Mouse (Mus musculus): Measurements from ENCODE around the gene Allc. TPM values are rescaled to one million over a fixed set of nuclear protein-coding genes. Genes with fewer than 3 reads are reported as not detected.

The Allc gene
- polyA plus RNA-seq, 1 experiment: not detected

- no peak overlapping the region for H3K4me3 ChIP-seq
- TF ChIP-seq POLR2A (IDR thresholded peaks at IDR 0.05; ENCODE audit: insufficient read length, low read depth) (no peak), CEBPB (IDR thresholded peaks at IDR 0.05; ENCODE audit: insufficient read depth, poor library complexity, severe bottlenecking) (no peak), TCF12 (IDR thresholded peaks at IDR 0.05; ENCODE audit: insufficient read depth, poor library complexity, severe bottlenecking) (no peak), E2F4 (IDR thresholded peaks at IDR 0.05; ENCODE audit: insufficient read depth) (no peak), USF1 (IDR thresholded peaks at IDR 0.05; ENCODE audit: low read depth) (no peak), SRF (IDR thresholded peaks at IDR 0.05; ENCODE audit: control insufficient read depth, insufficient read length, low read depth) (no peak), MYOG (IDR thresholded peaks at IDR 0.05; ENCODE audit: control insufficient read depth in 1 of 3, insufficient read depth in 1 of 3, insufficient read length in 2 of 3, low read depth in 2 of 3) (no peak), REST (IDR thresholded peaks at IDR 0.05; ENCODE audit: insufficient read depth, insufficient read length) (no peak)
These were observed 19.9 kb upstream of the Allc start for GRCm38 (mm10) chr12:28602259-28602658.

GRCm38 (mm10) chr12:28598526-28598991, 16.2 kb upstream of the Allc start:
- TF ChIP-seq TCF12 (IDR thresholded peaks at IDR 0.05; ENCODE audit: insufficient read depth, poor library complexity, severe bottlenecking): no peak
- no peak for TF ChIP-seq E2F4 (IDR thresholded peaks at IDR 0.05; ENCODE audit: insufficient read depth)
- no peak for TF ChIP-seq REST (IDR thresholded peaks at IDR 0.05; ENCODE audit: insufficient read depth, insufficient read length)
- TF ChIP-seq POLR2AphosphoS2 (IDR thresholded peaks at IDR 0.05; ENCODE audit: insufficient read length, low read depth): no peak
- no peak for TF ChIP-seq MAX (IDR thresholded peaks at IDR 0.05; ENCODE audit: low read depth)
- H3K4me2 ChIP-seq (ENCODE audit: low read depth): no peak overlapping the region
- no peak overlapping the region for H3ac ChIP-seq (ENCODE audit: control insufficient read depth, insufficient read length)

More at GRCm38 (mm10) chr12:28602259-28602658, 19.9 kb upstream of the Allc start:
- no peak overlapping the region for H3ac ChIP-seq (ENCODE audit: control insufficient read depth, insufficient read length)
- peaks cover 22% of the 10 kb centered on the region for H3K27me3 ChIP-seq (ENCODE audit: control insufficient read depth, insufficient read depth, insufficient read length)
- H3K36me3 ChIP-seq (ENCODE audit: control insufficient read depth, insufficient read depth): no peaks in the 10 kb centered on the region
- no peaks in the 10 kb centered on the region for H3K79me2 ChIP-seq (ENCODE audit: control insufficient read depth, insufficient read depth)
- no peak overlapping the region for H3K4me2 ChIP-seq (ENCODE audit: low read depth)

DNA sequence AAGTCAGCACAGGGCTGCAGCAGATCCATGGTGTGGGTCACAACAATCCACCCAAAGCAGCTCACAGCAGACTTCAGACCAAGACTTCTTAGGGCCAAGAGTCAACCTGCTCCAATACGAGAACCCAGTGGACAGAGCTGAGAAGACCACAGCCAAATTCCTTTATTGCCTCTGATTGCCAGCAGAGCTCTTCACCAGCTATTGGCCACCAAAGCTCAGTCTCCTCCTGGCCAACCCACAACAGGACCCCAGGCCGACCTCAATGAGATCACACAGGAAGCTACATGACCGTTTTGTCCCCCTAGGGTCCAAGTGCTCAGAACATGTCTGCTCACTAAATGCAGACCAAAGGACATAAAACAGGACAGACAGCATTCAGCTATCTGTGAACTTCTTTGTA, 15.8 kb upstream of the Allc start:
- Histone ChIP-seq H3K79me2 (ENCODE audit: control insufficient read depth, insufficient read depth) (no peaks in the 10 kb centered on the region), H3K4me2 (ENCODE audit: low read depth) (no peak overlapping the region), H3K4me3 (no peak overlapping the region), H3K36me3 (ENCODE audit: control insufficient read depth, insufficient read depth) (no peaks in the 10 kb centered on the region), H3ac (ENCODE audit: control insufficient read depth, insufficient read length) (no peak overlapping the region), H3K27me3 (ENCODE audit: control insufficient read depth, insufficient read depth, insufficient read length) (peaks cover 18% of the 10 kb centered on the region)
- no peak for TF ChIP-seq MYOG (IDR thresholded peaks at IDR 0.05; ENCODE audit: control insufficient read depth in 1 of 3, insufficient read depth in 1 of 3, insufficient read length in 2 of 3, low read depth in 2 of 3)
- TF ChIP-seq E2F4 (IDR thresholded peaks at IDR 0.05; ENCODE audit: insufficient read depth): no peak
- no peak for TF ChIP-seq USF1 (IDR thresholded peaks at IDR 0.05; ENCODE audit: low read depth)
- no peak for TF ChIP-seq CEBPB (IDR thresholded peaks at IDR 0.05; ENCODE audit: insufficient read depth, poor library complexity, severe bottlenecking)
- TF ChIP-seq MAX (IDR thresholded peaks at IDR 0.05; ENCODE audit: low read depth): no peak
- no peak for TF ChIP-seq REST (IDR thresholded peaks at IDR 0.05; ENCODE audit: insufficient read depth, insufficient read length)

More at GRCm38 (mm10) chr12:28598526-28598991, 16.2 kb upstream of the Allc start:
- no peak overlapping the region for H3K4me3 ChIP-seq
- peaks cover 18% of the 10 kb centered on the region for H3K27me3 ChIP-seq (ENCODE audit: control insufficient read depth, insufficient read depth, insufficient read length)
- no peaks in the 10 kb centered on the region for H3K36me3 ChIP-seq (ENCODE audit: control insufficient read depth, insufficient read depth)
- H3K79me2 ChIP-seq (ENCODE audit: control insufficient read depth, insufficient read depth): no peaks in the 10 kb centered on the region

DNA sequence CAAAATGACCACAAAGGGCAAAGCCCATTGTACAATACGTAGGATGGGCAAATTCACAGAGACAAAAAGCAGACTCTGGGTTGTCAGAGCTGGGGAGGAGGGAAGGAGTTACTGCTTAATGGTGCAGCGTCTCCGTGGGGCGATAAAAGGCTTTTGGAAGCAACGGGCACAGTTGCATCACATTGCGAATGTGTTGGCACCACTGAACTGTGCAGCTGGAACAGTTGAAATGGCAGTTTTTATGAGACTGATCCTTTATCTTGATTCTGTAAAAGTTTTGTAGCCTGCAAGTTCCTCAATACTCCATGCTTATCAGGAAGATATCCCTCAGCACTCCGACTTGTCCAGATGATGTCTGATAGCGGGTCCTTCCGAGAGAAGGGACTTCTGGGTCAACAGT, 15.4 kb upstream of the Allc start:
- TF ChIP-seq USF1 (IDR thresholded peaks at IDR 0.05; ENCODE audit: low read depth) (no peak), CEBPB (IDR thresholded peaks at IDR 0.05; ENCODE audit: insufficient read depth, poor library complexity, severe bottlenecking) (no peak), POLR2AphosphoS2 (IDR thresholded peaks at IDR 0.05; ENCODE audit: insufficient read length, low read depth) (no peak), MYOD1 (IDR thresholded peaks at IDR 0.05; ENCODE audit: control insufficient read depth in 1 of 3, insufficient read length in 2 of 3, low read depth in 2 of 3) (no peak), POLR2A (IDR thresholded peaks at IDR 0.05; ENCODE audit: insufficient read length, low read depth) (no peak), E2F4 (IDR thresholded peaks at IDR 0.05; ENCODE audit: insufficient read depth) (no peak), REST (IDR thresholded peaks at IDR 0.05; ENCODE audit: insufficient read depth, insufficient read length) (no peak), TCF12 (IDR thresholded peaks at IDR 0.05; ENCODE audit: insufficient read depth, poor library complexity, severe bottlenecking) (no peak), SRF (IDR thresholded peaks at IDR 0.05; ENCODE audit: control insufficient read depth, insufficient read length, low read depth) (no peak)
- Histone ChIP-seq H3K27me3 (ENCODE audit: control insufficient read depth, insufficient read depth, insufficient read length) (peaks cover 18% of the 10 kb centered on the region), H3K79me2 (ENCODE audit: control insufficient read depth, insufficient read depth) (no peaks in the 10 kb centered on the region), H3ac (ENCODE audit: control insufficient read depth, insufficient read length) (no peak overlapping the region), H3K36me3 (ENCODE audit: control insufficient read depth, insufficient read depth) (no peaks in the 10 kb centered on the region), H3K4me3 (no peak overlapping the region), H3K4me2 (ENCODE audit: low read depth) (no peak overlapping the region)

DNA sequence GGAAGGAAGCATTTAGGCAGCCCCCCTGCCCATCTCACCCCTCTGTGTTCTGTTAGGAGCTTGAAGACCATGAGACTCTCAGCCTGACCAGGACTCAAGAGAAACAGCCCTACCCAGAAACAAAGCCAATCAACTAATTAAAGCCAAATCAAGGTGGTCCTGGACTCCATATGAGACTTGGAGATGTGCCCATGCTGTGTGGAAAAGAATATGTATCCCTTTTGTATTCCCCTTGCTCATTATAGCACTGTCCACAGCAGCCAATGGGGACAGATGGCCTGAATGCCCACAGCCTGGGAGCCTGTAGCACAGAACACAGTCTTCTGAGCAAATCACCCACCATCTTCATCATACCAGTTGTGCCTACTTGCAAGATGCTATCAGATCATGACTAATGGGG, 14.5 kb upstream of the Allc start:
- Histone ChIP-seq H3ac (ENCODE audit: control insufficient read depth, insufficient read length) (no peak overlapping the region), H3K36me3 (ENCODE audit: control insufficient read depth, insufficient read depth) (no peaks in the 10 kb centered on the region), H3K4me3 (no peak overlapping the region), H3K4me2 (ENCODE audit: low read depth) (no peak overlapping the region), H3K27me3 (ENCODE audit: control insufficient read depth, insufficient read depth, insufficient read length) (peaks cover 11% of the 10 kb centered on the region), H3K79me2 (ENCODE audit: control insufficient read depth, insufficient read depth) (no peaks in the 10 kb centered on the region)
- TF ChIP-seq REST (IDR thresholded peaks at IDR 0.05; ENCODE audit: insufficient read depth, insufficient read length) (no peak), MAX (IDR thresholded peaks at IDR 0.05; ENCODE audit: low read depth) (no peak), POLR2AphosphoS2 (IDR thresholded peaks at IDR 0.05; ENCODE audit: insufficient read length, low read depth) (no peak), USF1 (IDR thresholded peaks at IDR 0.05; ENCODE audit: low read depth) (no peak), POLR2A (IDR thresholded peaks at IDR 0.05; ENCODE audit: insufficient read length, low read depth) (no peak), MYOG (IDR thresholded peaks at IDR 0.05; ENCODE audit: control insufficient read depth in 1 of 3, insufficient read depth in 1 of 3, insufficient read length in 2 of 3, low read depth in 2 of 3) (no peak), TCF12 (IDR thresholded peaks at IDR 0.05; ENCODE audit: insufficient read depth, poor library complexity, severe bottlenecking) (no peak), SRF (IDR thresholded peaks at IDR 0.05; ENCODE audit: control insufficient read depth, insufficient read length, low read depth) (no peak), CEBPB (IDR thresholded peaks at IDR 0.05; ENCODE audit: insufficient read depth, poor library complexity, severe bottlenecking) (no peak), E2F4 (IDR thresholded peaks at IDR 0.05; ENCODE audit: insufficient read depth) (no peak), MYOD1 (IDR thresholded peaks at IDR 0.05; ENCODE audit: control insufficient read depth in 1 of 3, insufficient read length in 2 of 3, low read depth in 2 of 3) (no peak), TCF3 (IDR thresholded peaks at IDR 0.05; ENCODE audit: insufficient read length, low read depth) (no peak)

Measured in myocyte (in vitro differentiated cells).